Mouse (Mus musculus): ENCODE data around the gene H2-Ob. TPM values are rescaled to one million over a fixed set of nuclear protein-coding genes. Genes with fewer than 3 reads are reported as not detected.

The H2-Ob gene
- polyA plus RNA-seq, 1 experiment from 2014 or later, result 0.16 TPM

DNA sequence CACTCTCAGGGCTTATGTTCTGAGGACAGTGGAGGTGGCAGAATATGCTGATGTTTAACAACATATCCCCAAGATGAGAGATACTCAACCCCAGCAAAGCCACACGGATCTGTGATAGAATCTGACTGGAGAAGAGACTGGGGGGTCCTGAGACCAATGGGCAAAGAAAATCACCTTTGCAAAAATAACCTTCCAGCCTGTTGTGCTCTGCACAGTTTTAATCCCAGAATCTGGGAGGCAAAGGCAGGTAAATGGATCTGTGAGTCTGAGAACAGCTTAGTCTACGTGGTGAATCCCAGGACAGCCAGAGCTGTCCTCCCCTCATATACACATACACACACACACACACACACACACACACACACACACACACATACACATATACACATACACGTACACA, 10.7 kb downstream of the H2-Ob start:
- H3K9me3 ChIP-seq (ENCODE audit: control insufficient read depth, low read length), result no peaks in the 10 kb centered on the region

DNA sequence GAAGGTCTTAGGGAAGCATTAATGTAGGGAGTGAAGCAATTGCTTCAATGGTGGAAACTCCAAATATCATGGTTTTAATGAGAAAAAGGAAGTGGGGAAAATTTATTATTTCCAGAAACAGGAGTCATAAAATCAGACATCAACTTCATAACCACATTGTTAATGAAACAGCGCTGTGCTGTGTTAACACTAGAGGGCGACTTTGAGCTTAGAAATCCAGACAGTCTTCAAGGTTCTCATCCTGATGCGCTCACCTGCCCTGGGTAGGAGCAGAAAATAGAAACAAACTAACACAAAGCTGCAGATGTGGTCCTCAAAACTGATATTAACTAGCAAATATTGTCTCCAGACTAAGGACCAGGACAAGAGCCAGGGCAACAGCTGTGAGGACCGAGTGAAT, 11.2 kb downstream of the H2-Ob start:
- Histone ChIP-seq H3K9me3 (ENCODE audit: control insufficient read depth, low read length) (no peaks in the 10 kb centered on the region), H3K36me3 (ENCODE audit: control insufficient read depth, insufficient read depth, low read length) (no peaks in the 10 kb centered on the region), H3K9ac (ENCODE audit: low read length) (no peak overlapping the region), H3K4me1 (replicated peaks; ENCODE audit: control insufficient read depth, insufficient read depth) (no peaks in the 10 kb centered on the region), H3K4me2 (replicated peaks; ENCODE audit: low read depth) (no peak overlapping the region), H3K27me3 (ENCODE audit: control insufficient read depth, insufficient read depth, low read length) (no peaks in the 10 kb centered on the region), H3K27ac (replicated peaks) (no peak overlapping the region), H3K4me3 (ENCODE audit: low read depth, low read length) (no peak overlapping the region)
- no peak for ATAC-seq (ENCODE audit: low FRiP score, low TSS enrichment)
- TF ChIP-seq CTCF (IDR thresholded peaks at IDR 0.05; ENCODE audit: low read depth) (peak; percentile 88), EP300 (optimal IDR thresholded peaks at IDR 0.05) (no peak)
- peak; percentile 41 for DNase-seq (ENCODE audit: low spot score)
- WGBS, result 17% methylated on average over 4 of the region's 4 CpGs

More for the DNA sequence above, 10.7 kb downstream of the H2-Ob start:
- 39% methylated on average over 3 of the region's 3 CpGs for WGBS
- H3K27ac ChIP-seq (replicated peaks), result no peak overlapping the region
- ATAC-seq (ENCODE audit: low FRiP score, low TSS enrichment), result no peak
- H3K4me3 ChIP-seq (ENCODE audit: low read depth, low read length), result no peak overlapping the region
- no peak for DNase-seq (ENCODE audit: low spot score)
- H3K4me1 ChIP-seq (replicated peaks; ENCODE audit: control insufficient read depth, insufficient read depth), result no peaks in the 10 kb centered on the region
- H3K4me2 ChIP-seq (replicated peaks; ENCODE audit: low read depth), result no peak overlapping the region
- H3K36me3 ChIP-seq (ENCODE audit: control insufficient read depth, insufficient read depth, low read length), result no peaks in the 10 kb centered on the region
- no peak overlapping the region for H3K9ac ChIP-seq (ENCODE audit: low read length)
- H3K27me3 ChIP-seq (ENCODE audit: control insufficient read depth, insufficient read depth, low read length), result no peaks in the 10 kb centered on the region
- TF ChIP-seq CTCF (IDR thresholded peaks at IDR 0.05; ENCODE audit: low read depth) (no peak), EP300 (optimal IDR thresholded peaks at IDR 0.05) (no peak)

DNA sequence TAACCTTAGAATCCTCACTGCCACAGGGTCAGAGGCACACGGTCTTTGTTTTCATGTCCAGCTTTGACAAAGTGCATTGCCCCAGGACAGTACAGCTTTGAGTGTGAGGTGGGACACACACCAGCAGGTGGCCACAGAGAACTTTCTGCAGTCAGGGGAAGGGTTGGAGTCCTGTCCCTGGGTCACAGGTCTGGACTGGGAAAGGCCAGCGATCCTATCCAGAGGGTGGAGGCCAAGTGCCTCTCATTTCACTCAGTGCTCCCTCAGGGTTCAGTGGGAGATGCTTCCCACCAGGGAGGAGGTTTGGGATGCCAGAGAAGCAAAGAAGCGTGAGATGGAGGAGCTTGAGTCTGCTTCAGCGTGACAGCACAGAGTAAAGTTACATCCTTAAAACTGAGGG, 13.0 kb downstream of the H2-Ob start:
- TF ChIP-seq EP300 (optimal IDR thresholded peaks at IDR 0.05) (no peak), CTCF (IDR thresholded peaks at IDR 0.05; ENCODE audit: low read depth) (peak; percentile 51)
- 45% methylated on average over 4 of the region's 4 CpGs for WGBS
- H3K9ac ChIP-seq (ENCODE audit: low read length), result no peak overlapping the region
- no peaks in the 10 kb centered on the region for H3K36me3 ChIP-seq (ENCODE audit: control insufficient read depth, insufficient read depth, low read length)
- no peak overlapping the region for H3K4me2 ChIP-seq (replicated peaks; ENCODE audit: low read depth)
- no peaks in the 10 kb centered on the region for H3K4me1 ChIP-seq (replicated peaks; ENCODE audit: control insufficient read depth, insufficient read depth)
- no peak for ATAC-seq (ENCODE audit: low FRiP score, low TSS enrichment)
- DNase-seq (ENCODE audit: low spot score), result no peak
- no peak overlapping the region for H3K4me3 ChIP-seq (ENCODE audit: low read depth, low read length)
- H3K9me3 ChIP-seq (ENCODE audit: control insufficient read depth, low read length), result no peaks in the 10 kb centered on the region
- H3K27ac ChIP-seq (replicated peaks), result no peak overlapping the region
- H3K27me3 ChIP-seq (ENCODE audit: control insufficient read depth, insufficient read depth, low read length), result no peaks in the 10 kb centered on the region

DNA sequence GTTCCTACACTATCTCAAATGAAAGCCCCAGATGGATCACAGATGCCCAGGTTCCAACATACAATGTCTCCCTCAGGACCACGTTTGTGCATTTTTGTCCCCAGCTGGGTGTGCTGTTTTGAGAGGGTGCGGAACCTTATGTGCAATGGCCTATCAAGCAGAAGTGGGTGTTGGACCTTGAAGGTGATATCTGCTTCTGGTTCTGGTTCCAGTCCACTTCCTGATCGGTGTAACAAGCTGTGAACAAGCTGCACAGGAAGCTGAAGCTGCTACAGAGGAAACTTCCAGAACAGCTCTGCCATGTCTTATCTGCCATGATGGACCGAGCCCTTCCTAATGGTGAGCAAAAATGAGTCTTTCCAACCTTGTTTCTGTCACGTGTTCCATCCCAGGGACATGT, 17.8 kb downstream of the H2-Ob start:
- ATAC-seq (ENCODE audit: low FRiP score, low TSS enrichment), result no peak
- Histone ChIP-seq H3K4me1 (replicated peaks; ENCODE audit: control insufficient read depth, insufficient read depth) (no peaks in the 10 kb centered on the region), H3K4me2 (replicated peaks; ENCODE audit: low read depth) (no peak overlapping the region), H3K9me3 (ENCODE audit: control insufficient read depth, low read length) (no peaks in the 10 kb centered on the region), H3K27me3 (ENCODE audit: control insufficient read depth, insufficient read depth, low read length) (no peaks in the 10 kb centered on the region), H3K4me3 (ENCODE audit: low read depth, low read length) (no peak overlapping the region), H3K9ac (ENCODE audit: low read length) (no peak overlapping the region), H3K27ac (replicated peaks) (no peak overlapping the region), H3K36me3 (ENCODE audit: control insufficient read depth, insufficient read depth, low read length) (no peaks in the 10 kb centered on the region)
- TF ChIP-seq CTCF (IDR thresholded peaks at IDR 0.05; ENCODE audit: low read depth), result no peak
- no peak for TF ChIP-seq EP300 (optimal IDR thresholded peaks at IDR 0.05)
- DNase-seq (ENCODE audit: low spot score), result no peak
- 76% methylated on average over 5 of the region's 5 CpGs for WGBS

DNA sequence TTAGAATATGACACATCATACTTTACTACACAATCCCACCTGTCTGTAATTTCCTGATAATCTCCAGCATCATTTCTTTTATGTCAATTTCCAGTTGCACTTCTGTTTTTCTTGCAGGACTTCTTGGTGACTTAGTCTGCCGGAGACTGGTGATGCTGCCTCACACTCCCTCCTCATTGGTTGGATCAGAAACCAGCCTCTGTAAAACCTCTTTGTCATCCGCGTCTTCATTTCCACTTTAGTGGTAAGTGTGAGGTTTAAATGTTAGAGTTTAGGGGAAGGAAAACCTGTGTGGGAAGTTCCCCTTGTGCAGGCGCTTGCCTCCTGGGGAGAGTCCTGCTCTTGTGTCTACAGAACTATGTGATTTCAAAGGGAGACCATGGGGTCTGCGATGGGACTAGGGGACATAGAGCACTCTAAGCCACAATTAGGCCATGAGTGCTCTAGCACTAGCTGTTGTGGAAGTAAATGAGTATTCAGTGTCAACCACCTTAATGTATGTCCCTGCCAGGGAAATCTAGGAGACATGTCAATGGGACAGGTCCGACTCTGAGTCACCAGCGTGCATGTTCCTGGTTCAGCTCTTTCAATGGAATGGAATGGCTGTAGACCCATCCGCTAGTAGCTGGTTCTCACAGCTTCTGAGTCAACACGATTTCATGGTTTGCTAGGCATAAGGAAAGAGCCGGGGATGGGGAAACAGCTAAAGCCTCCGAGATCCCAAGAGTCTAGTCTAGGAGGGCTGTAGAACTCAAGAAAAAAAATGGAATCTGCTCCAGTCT, 19.1 kb downstream of the H2-Ob start, which contains the start of gene H2-Ab1:
H2-Ab1 (plus strand) TSS at position 96 of the 782 bp plus-strand sequence.
- WGBS, result 67% methylated on average over 11 of the region's 11 CpGs
- ATAC-seq (ENCODE audit: low FRiP score, low TSS enrichment) (no peak), DNase-seq (ENCODE audit: low spot score) (peak; percentile 81)
- Histone ChIP-seq H3K36me3 (ENCODE audit: control insufficient read depth, insufficient read depth, low read length) (no peaks in the 10 kb centered on the region), H3K9ac (ENCODE audit: low read length) (no peak within 1 kb of the TSS), H3K4me1 (replicated peaks; ENCODE audit: control insufficient read depth, insufficient read depth) (no peaks in the 10 kb centered on the region), H3K4me3 (ENCODE audit: low read depth, low read length) (no peak within 1 kb of the TSS), H3K9me3 (ENCODE audit: control insufficient read depth, low read length) (no peaks in the 10 kb centered on the region), H3K27ac (replicated peaks) (no peak within 1 kb of the TSS), H3K4me2 (replicated peaks; ENCODE audit: low read depth) (no peak within 1 kb of the TSS), H3K27me3 (ENCODE audit: control insufficient read depth, insufficient read depth, low read length) (no peaks in the 10 kb centered on the region)
- TF ChIP-seq EP300 (optimal IDR thresholded peaks at IDR 0.05) (no peak), CTCF (IDR thresholded peaks at IDR 0.05; ENCODE audit: low read depth) (no peak)

DNA sequence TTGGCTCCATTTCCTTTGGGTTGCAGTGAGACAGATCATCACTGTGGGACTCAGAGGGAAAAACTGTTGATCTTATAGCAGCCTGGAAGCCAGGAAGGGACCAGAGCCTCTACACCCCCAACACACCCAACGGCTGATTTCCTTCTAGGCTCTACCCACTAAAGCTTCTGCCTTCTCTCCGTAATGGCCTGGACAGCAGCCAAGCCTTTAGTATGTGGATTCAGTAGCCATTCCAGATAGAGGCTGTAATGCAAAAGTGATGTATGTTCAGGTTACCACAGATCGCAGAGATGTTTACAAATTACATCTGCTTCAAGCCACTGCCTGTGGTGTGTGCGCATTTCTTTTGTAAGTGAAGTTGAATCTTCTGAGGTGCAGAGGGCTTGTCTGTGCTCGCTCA, 21.8 kb downstream of the H2-Ob start:
- no peak overlapping the region for H3K4me2 ChIP-seq (replicated peaks; ENCODE audit: low read depth)
- ATAC-seq (ENCODE audit: low FRiP score, low TSS enrichment), result no peak
- H3K36me3 ChIP-seq (ENCODE audit: control insufficient read depth, insufficient read depth, low read length), result no peaks in the 10 kb centered on the region
- TF ChIP-seq EP300 (optimal IDR thresholded peaks at IDR 0.05) (no peak), CTCF (IDR thresholded peaks at IDR 0.05; ENCODE audit: low read depth) (no peak)
- peaks cover 3% of the 10 kb centered on the region; the same call in 1 of the 2 replicates for H3K27me3 ChIP-seq (ENCODE audit: control insufficient read depth, insufficient read depth, low read length)
- H3K4me1 ChIP-seq (replicated peaks; ENCODE audit: control insufficient read depth, insufficient read depth), result peaks cover 3% of the 10 kb centered on the region; the same call in 1 of the 2 replicates
- H3K9me3 ChIP-seq (ENCODE audit: control insufficient read depth, low read length), result no peaks in the 10 kb centered on the region
- H3K4me3 ChIP-seq (ENCODE audit: low read depth, low read length), result no peak overlapping the region
- no peak overlapping the region for H3K9ac ChIP-seq (ENCODE audit: low read length)
- DNase-seq (ENCODE audit: low spot score), result peak; percentile 18
- no peak overlapping the region for H3K27ac ChIP-seq (replicated peaks)
- 27% methylated on average over 5 of the region's 5 CpGs for WGBS

Data from stomach, postnatal 0 days (tissue).